Mouse (Mus musculus) intestine, embryonic 16.5 days (tissue): ENCODE results near the gene Gm11077. TPM values are rescaled to one million over a fixed set of nuclear protein-coding genes. Genes with fewer than 3 reads are reported as not detected.
A peak's percentile ranks its signal among the peaks of the same experiment; 100 is the strongest.

Experiments
- ATAC-seq: fragments of 200-750 bp; cut with Nextera tagmentation; 2 replicates; pipeline ENCODE4 v1.8.0; 2017; ENCODE audit warnings: moderate TSS enrichment, moderate library complexity
- H3K27ac ChIP-seq: fragments of 300-500 bp; sonication (generic); 2 replicates; pipeline ENCODE4 v1.5.1; 2014; ENCODE audit warnings: mild to moderate bottlenecking, low read length
- H3K27me3 ChIP-seq: fragments of 300-500 bp; sonication (generic); replicated peaks from 2 replicates; pipeline ENCODE4 v1.6.1; 2014; ENCODE audit warnings: low read length, control low read depth, mixed read lengths; ENCODE audit not compliant: control insufficient read depth, insufficient read depth
- H3K36me3 ChIP-seq: fragments of 300-500 bp; sonication (generic); 2 replicates; pipeline ENCODE4 v1.6.1; 2014; ENCODE audit warnings: low read length, control low read depth; ENCODE audit not compliant: control insufficient read depth, insufficient read depth
- H3K4me1 ChIP-seq: fragments of 300-500 bp; sonication (generic); 2 replicates; pipeline ENCODE4 v1.6.1; 2014; ENCODE audit warnings: low read length, control low read depth, mixed read lengths; ENCODE audit not compliant: control insufficient read depth, insufficient read depth
- H3K4me2 ChIP-seq: fragments of 300-500 bp; sonication (generic); 2 replicates; pipeline ENCODE4 v1.6.1; 2014; ENCODE audit warnings: low read depth, low read length, control low read depth
- H3K4me3 ChIP-seq: fragments of 300-500 bp; sonication (generic); 2 replicates; pipeline ENCODE4 v1.5.1; 2014; ENCODE audit warnings: mild to moderate bottlenecking, low read length
- H3K9ac ChIP-seq: fragments of 300-500 bp; sonication (generic); 2 replicates; pipeline ENCODE4 v1.6.1; 2014; ENCODE audit warnings: low read depth, low read length
- H3K9me3 ChIP-seq: fragments of 300-500 bp; sonication (generic); 2 replicates; pipeline ENCODE4 v1.6.1; 2016; ENCODE audit warnings: low read length, control low read depth; ENCODE audit not compliant: control insufficient read depth
- WGBS: fragments of 180-500 bp; shearing (Covaris S2); extraction: QIAGEN DNeasy Blood & Tissue Kit; methylation state at CpG from one replicate; pipeline ENCODE4 v1.1.7; 2014; 5-methylcytosine and 5-hydroxymethylcytosine counted together
- polyA plus RNA-seq: library from polyadenylated mRNA; unstranded; fragments of >200 nt; fragmentation: Nextera tagmentation; extraction: Ambion mirVana; gene quantifications from 2 replicates; pipeline ENCODE4 v1.2.1, GENCODE M21; 2015

Gene Gm11077
- polyA plus RNA-seq, 1 experiment from 2014 or later = not detected

DNA sequence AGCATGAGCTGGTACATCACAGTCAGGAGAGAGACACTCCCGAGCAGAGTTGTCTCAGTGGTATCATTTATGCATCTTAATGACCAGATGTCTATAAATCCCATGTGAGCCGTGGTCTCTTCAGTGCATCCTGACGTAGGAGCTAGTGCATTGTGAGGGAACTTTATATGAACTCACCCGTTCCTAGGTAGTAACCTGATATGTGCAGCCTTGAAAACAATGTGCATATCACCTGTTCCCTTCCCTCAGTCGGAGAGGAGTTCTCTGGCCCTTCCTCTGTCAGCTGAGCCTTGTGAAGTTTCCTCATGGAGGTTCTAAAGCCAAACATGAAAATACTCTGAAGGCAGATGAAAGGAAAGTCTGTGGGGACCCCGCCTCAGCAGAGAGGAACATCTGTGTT is 27.8 kb upstream of the Gm11077 start:
- Histone ChIP-seq H3K36me3 (no peaks in the 10 kb centered on the region), H3K9me3 (peaks cover 3% of the 10 kb centered on the region; the same call in 1 of the 2 replicates), H3K27me3 (no peaks in the 10 kb centered on the region), H3K27ac (no peak overlapping the region), H3K4me2 (no peak overlapping the region), H3K9ac (no peak overlapping the region), H3K4me3 (no peak overlapping the region), H3K4me1 (no peaks in the 10 kb centered on the region)
- ATAC-seq = no peak
- WGBS = 80% methylated on average over 6 of the region's 6 CpGs

DNA sequence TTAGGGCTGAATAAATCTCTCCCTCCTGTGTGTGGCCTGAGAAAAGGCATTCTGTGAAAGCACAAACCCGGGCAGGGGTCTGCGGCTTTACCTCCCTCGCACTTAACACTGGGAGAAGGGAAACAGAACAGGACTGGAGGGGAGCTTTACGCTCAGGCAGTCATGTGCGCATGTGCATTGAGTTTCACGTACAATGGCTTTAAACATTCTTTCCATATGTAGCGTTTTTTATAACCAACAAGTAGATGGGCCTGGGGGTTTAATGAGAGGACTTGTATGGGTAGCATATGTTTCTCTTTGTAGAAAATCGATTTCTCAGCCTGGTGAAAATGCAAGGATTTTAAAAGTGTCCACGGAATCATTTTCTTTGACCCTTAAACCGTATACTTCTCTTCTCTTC is 24.0 kb upstream of the Gm11077 start:
- no peak overlapping the region for H3K4me3 ChIP-seq
- no peaks in the 10 kb centered on the region for H3K27me3 ChIP-seq
- no peaks in the 10 kb centered on the region for H3K4me1 ChIP-seq
- H3K9me3 ChIP-seq = peaks cover 3% of the 10 kb centered on the region; the same call in 1 of the 2 replicates
- no peak overlapping the region for H3K9ac ChIP-seq
- H3K36me3 ChIP-seq = no peaks in the 10 kb centered on the region
- 83% methylated on average over 10 of the region's 10 CpGs for WGBS
- no peak overlapping the region for H3K27ac ChIP-seq
- ATAC-seq = no peak
- no peak overlapping the region for H3K4me2 ChIP-seq

DNA sequence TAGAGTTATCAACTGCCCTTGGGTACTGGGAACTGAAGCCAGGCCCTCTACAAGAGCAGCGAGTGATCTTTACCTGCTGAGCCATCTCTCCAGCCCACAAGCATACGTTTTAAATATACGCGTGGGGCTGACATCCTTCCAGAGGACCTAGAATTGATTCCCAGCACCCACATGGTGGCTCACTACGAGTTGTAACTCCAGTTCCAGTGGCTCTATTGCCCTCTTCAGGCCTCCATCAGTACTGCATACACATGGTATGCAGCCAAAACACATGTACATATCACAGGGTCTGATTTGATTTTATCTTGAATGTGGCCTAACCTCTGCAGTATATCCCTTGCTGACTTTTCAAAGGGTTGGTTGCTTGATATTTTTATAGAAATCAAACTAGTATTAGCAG is 23.0 kb upstream of the Gm11077 start:
- Histone ChIP-seq H3K36me3 (no peaks in the 10 kb centered on the region), H3K27ac (no peak overlapping the region), H3K27me3 (no peaks in the 10 kb centered on the region), H3K4me3 (no peak overlapping the region), H3K9ac (no peak overlapping the region), H3K4me1 (no peaks in the 10 kb centered on the region), H3K9me3 (peaks cover 3% of the 10 kb centered on the region; the same call in 1 of the 2 replicates), H3K4me2 (no peak overlapping the region)
- 88% methylated on average over 5 of the region's 5 CpGs for WGBS
- ATAC-seq = no peak

DNA sequence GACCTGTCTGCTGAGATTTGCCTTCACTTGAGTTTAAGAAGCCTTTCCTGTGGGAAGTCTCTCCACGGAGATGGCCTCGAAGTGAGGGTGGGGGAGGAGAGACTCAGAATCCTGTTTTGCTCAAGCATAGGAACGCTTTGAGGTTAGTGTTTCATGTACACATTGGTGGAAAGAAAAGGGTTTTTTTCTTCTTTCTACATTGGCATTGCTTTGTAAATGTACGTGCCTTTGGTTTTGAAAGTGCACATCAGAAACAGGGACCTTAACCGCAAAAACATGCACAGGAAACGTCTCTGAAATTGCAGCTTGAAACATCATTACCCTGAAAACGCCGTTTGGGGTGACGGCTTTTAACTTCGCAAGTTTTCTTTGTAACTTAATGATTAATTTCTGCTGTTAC is 21.0 kb upstream of the Gm11077 start:
- no peak for ATAC-seq
- Histone ChIP-seq H3K36me3 (no peaks in the 10 kb centered on the region), H3K9ac (no peak overlapping the region), H3K9me3 (peaks cover 3% of the 10 kb centered on the region; the same call in 1 of the 2 replicates), H3K4me2 (no peak overlapping the region), H3K4me3 (no peak overlapping the region), H3K27ac (no peak overlapping the region), H3K4me1 (no peaks in the 10 kb centered on the region), H3K27me3 (no peaks in the 10 kb centered on the region)
- WGBS = 67% methylated on average over 10 of the region's 10 CpGs

DNA sequence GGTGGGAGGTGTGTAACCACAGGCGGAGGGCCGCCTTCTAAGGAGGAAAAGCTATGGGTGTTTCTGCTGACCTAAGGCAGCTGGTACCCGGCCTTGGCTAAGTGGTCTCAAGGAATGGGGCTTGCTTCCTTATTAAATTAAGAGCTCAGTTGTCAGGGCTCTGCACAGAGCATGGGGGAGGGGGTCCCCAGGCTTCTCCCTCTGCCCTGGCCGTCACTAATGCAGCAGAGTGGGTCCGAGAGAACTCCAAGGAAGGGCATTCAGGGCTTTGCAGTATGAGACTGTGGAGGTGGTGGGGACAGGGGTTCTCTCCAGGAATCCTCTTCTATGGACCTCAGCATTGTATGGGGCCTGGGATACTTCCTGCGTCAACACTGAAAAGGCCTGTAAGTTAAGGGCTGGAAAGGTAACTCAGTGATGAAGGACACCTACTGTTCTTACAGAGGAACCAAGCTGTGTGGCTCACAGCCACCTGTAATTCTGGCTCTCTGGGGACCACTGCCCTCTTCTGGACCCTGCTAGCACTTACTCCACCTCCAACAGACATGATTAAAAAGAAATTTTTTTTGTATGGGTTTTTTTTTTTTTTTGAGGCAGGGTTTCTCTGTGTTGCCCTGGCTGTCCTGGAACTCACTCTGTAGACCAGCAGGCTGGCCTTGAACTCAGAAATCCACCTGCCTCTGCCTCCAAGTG is 19.5 kb upstream of the Gm11077 start:
- 75% methylated on average over 6 of the region's 6 CpGs for WGBS
- Histone ChIP-seq H3K4me1 (no peaks in the 10 kb centered on the region), H3K27me3 (no peaks in the 10 kb centered on the region), H3K9ac (no peak overlapping the region), H3K9me3 (peaks cover 3% of the 10 kb centered on the region; the same call in 1 of the 2 replicates), H3K27ac (no peak overlapping the region), H3K36me3 (no peaks in the 10 kb centered on the region), H3K4me2 (no peak overlapping the region), H3K4me3 (no peak overlapping the region)
- no peak for ATAC-seq

DNA sequence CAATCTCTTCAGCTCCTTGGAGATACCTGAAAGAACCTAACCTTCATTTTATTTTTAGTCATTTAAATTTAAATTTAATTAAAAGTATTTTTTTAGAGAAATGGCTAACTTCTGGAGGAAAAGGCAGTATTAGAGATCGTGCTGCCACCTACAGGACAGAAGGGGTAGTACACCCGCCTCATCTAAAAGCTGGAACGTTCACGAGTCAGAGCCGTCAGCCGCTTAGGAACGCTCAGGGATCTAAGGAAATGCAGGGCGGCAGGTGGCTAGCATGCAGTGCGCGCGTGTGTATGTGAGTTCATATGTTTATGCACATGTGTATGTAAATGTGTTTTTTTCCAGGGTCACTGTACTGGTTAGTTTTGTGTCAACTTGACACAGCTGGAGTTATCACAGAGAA is 16.3 kb upstream of the Gm11077 start:
- Histone ChIP-seq H3K4me3 (no peak overlapping the region), H3K27ac (no peak overlapping the region), H3K9ac (no peak overlapping the region), H3K36me3 (no peaks in the 10 kb centered on the region), H3K9me3 (no peaks in the 10 kb centered on the region), H3K4me2 (no peak overlapping the region), H3K27me3 (no peaks in the 10 kb centered on the region), H3K4me1 (0 out of 2 replicates have a peak, but pooled peaks cover 2% of the 10 kb centered on the region)
- 7% methylated on average over 11 of the region's 11 CpGs for WGBS
- 0 out of 2 replicates have a peak, but pooled peaks have one; percentile 47 for ATAC-seq

DNA sequence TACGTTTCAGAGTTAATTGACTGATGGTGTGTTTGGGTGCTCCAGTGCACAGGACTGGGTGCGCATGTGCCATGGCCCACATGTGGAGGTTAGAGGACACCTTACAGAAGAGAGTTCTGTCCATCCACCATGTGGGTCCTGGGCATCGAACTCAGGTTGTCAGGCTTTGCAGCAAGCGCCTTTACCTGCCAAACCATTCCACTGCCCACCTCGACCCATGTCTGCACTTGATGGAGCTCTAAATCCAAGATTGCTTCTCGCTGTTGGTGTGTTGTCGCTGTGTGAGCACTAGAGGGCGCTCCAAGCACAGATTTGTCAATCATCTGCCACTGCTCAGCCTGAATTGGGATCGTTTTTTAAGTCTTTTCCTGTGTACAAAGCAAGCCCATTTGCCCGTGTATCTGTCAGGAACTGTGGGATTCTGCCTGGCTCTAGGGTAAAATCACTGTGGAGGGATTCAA is 14.1 kb upstream of the Gm11077 start:
- Histone ChIP-seq H3K36me3 (no peaks in the 10 kb centered on the region), H3K9ac (no peak overlapping the region), H3K27me3 (no peaks in the 10 kb centered on the region), H3K9me3 (no peaks in the 10 kb centered on the region), H3K4me2 (no peak overlapping the region), H3K4me3 (no peak overlapping the region), H3K4me1 (0 out of 2 replicates have a peak, but pooled peaks cover 2% of the 10 kb centered on the region), H3K27ac (no peak overlapping the region)
- ATAC-seq = peak; percentile 68
- 22% methylated on average over 10 of the region's 10 CpGs for WGBS

DNA sequence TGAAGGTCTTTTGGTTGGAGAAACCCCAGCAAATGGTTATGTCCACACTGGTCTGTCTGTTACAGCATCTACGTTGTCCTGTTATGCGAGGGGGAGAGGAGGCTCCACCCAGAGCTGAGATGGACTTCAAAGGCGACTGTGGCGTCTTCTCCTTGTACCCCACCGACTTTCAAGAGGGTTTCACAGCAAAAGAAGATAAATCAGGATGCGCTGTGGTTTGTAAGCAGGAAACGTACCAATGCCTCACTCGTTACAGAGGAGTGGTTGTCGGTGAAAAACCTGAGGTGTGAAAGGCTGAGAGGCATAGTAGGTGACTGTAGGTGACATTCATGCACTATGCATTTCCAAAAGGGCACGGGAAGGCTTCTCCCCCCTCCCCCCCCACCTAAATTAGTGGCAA is 7.0 kb upstream of the Gm11077 start:
- H3K9ac ChIP-seq = no peak overlapping the region
- WGBS = 72% methylated on average over 10 of the region's 10 CpGs
- H3K27ac ChIP-seq = no peak overlapping the region
- ATAC-seq = no peak
- no peaks in the 10 kb centered on the region for H3K9me3 ChIP-seq
- H3K4me2 ChIP-seq = no peak overlapping the region
- no peaks in the 10 kb centered on the region for H3K27me3 ChIP-seq
- H3K4me3 ChIP-seq = no peak overlapping the region
- no peaks in the 10 kb centered on the region for H3K4me1 ChIP-seq
- H3K36me3 ChIP-seq = no peaks in the 10 kb centered on the region

DNA sequence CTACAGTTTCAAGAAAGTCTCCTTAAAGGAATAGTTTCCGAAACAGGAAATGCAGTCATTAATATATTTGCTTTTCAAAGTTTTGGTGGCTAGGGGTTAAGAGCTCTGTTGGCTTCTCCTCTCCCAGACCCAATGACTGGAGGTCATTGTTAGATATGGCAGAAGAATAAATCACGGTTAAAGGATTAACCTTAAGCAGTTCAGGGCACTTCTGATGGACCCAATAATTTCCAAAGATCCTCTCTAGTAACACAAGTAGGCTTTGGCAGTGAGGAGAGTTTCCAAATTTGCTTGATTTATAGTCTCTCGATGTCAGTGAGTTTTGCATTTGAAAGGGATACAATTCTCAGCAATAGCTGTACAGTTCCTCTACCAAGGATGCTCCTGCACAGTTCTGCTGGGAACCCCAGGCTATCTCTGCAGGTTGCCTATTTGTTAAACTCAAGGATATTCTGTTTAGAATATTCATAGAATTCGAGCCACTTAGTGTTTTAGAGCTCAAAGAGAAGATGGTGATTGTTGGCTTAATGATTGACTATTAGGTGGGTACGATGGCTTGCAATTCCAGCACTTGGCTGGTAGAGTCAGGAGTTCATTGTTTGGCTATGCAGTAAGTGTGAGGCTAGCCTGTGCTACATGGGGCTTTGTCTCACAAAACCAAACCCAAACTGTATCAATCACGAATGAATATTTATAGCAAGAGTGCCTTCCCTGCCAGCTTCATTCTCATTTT is 1.8 kb downstream of the Gm11077 start:
- Histone ChIP-seq H3K36me3 (no peaks in the 10 kb centered on the region), H3K4me2 (no peak overlapping the region), H3K4me1 (no peaks in the 10 kb centered on the region; the same call in 1 of the 2 replicates), H3K9ac (no peak overlapping the region), H3K27me3 (no peaks in the 10 kb centered on the region), H3K9me3 (no peaks in the 10 kb centered on the region), H3K27ac (no peak overlapping the region), H3K4me3 (no peak overlapping the region)
- ATAC-seq = no peak
- 66% methylated on average over 6 of the region's 6 CpGs for WGBS
